Mouse (Mus musculus): Measurements from ENCODE around the gene Acvr2b.

- TF ChIP-seq CTCF (IDR thresholded peaks at IDR 0.05; ENCODE audit: extremely low read depth, insufficient read depth, insufficient read length, insufficient replicate concordance) (no peak), POLR2A (IDR thresholded peaks at IDR 0.05; ENCODE audit: low read depth, low read length) (no peak)
These were observed 63.1 kb downstream of the Acvr2b start for GRCm38 (mm10) chr9:119465056-119465455.

Measured in spleen, adult 2 months (tissue).